Mouse (Mus musculus): ENCODE data around the gene Il2rb.

GRCm38 (mm10) chr15:78520112-78520715 lies 25.1 kb upstream of the Il2rb start:
- TF ChIP-seq CTCF (conservative IDR thresholded peaks at IDR 0.05; ENCODE audit: low read length), result no peak
- TF ChIP-seq NANOG (IDR thresholded peaks at IDR 0.05; ENCODE audit: borderline replicate concordance, low read length), result no peak

Measured in E14TG2a.4 (cell line).